Mouse (Mus musculus) heart, postnatal 0 days (tissue): ENCODE results near the gene Ptprc. TPM values are rescaled to one million over a fixed set of nuclear protein-coding genes. Genes with fewer than 3 reads are reported as not detected.

Experiments
- ATAC-seq: fragments of 200-750 bp; cut with Nextera tagmentation; 2 replicates; pipeline ENCODE4 v1.8.0; 2017; ENCODE audit warnings: low read depth, moderate number of reproducible peaks, moderate library complexity; ENCODE audit not compliant: insufficient read depth
- DNase-seq: peaks from one replicate; pipeline ENCODE4 v3.0.0-alpha.2; 2016; ENCODE audit warnings: low spot score
- H3K27ac ChIP-seq: fragments of 300-500 bp; sonication (generic); 2 replicates; pipeline ENCODE4 v1.5.1; 2014; ENCODE audit warnings: low read depth, mild to moderate bottlenecking
- H3K27me3 ChIP-seq: fragments of 300-500 bp; sonication (generic); 2 replicates; pipeline ENCODE4 v1.6.1; 2014; ENCODE audit warnings: low read length, mixed read lengths; ENCODE audit not compliant: control insufficient read depth, insufficient read depth
- H3K36me3 ChIP-seq: fragments of 300-500 bp; sonication (generic); replicated peaks from 2 replicates; pipeline ENCODE4 v1.6.1; 2014; ENCODE audit warnings: low read length, mixed read lengths; ENCODE audit not compliant: control insufficient read depth, insufficient read depth
- H3K4me1 ChIP-seq: fragments of 300-500 bp; sonication (generic); 2 replicates; pipeline ENCODE4 v1.6.1; 2014; ENCODE audit warnings: antibody characterized with exemption; ENCODE audit not compliant: control insufficient read depth, insufficient read depth
- H3K4me2 ChIP-seq: fragments of 300-500 bp; sonication (generic); 2 replicates; pipeline ENCODE4 v1.6.1; 2014; ENCODE audit warnings: low read depth, mild to moderate bottlenecking, low read length, moderate library complexity
- H3K4me3 ChIP-seq: fragments of 300-500 bp; sonication (generic); 2 replicates; pipeline ENCODE4 v1.5.1; 2014; ENCODE audit warnings: low read depth, low read length
- H3K9ac ChIP-seq: fragments of 300-500 bp; sonication (generic); replicated peaks from 2 replicates; pipeline ENCODE4 v1.6.1; 2014; ENCODE audit warnings: low read depth, low read length, mixed read lengths
- H3K9me3 ChIP-seq: fragments of 300-500 bp; sonication (generic); replicated peaks from 2 replicates; pipeline ENCODE4 v1.6.1; 2016; ENCODE audit warnings: low read length; ENCODE audit not compliant: control insufficient read depth
- CTCF ChIP-seq: IDR thresholded peaks from 2 replicates; pipeline ENCODE4 v1.5.1; 2016; ENCODE audit warnings: antibody characterized with exemption, control low read depth, low read depth
- EP300 ChIP-seq: IDR thresholded peaks from 2 replicates; pipeline ENCODE4 v1.6.1; 2016; ENCODE audit warnings: antibody characterized with exemption, low read depth
- WGBS: fragments of 180-500 bp; shearing (Covaris S2); extraction: QIAGEN DNeasy Blood & Tissue Kit; methylation state at CpG from one replicate; pipeline ENCODE4 v1.1.7; 2014; 5-methylcytosine and 5-hydroxymethylcytosine counted together
- polyA plus RNA-seq: library from polyadenylated mRNA; unstranded; fragments of >200 nt; fragmentation: Nextera tagmentation; extraction: Ambion mirVana; gene quantifications from 2 replicates; pipeline ENCODE4 v1.2.1, GENCODE M21; 2015
- total RNA-seq: library from RNA; depleted of rRNA; stranded (reverse); fragments of >200 nt; gene quantifications from 2 replicates; pipeline ENCODE4 v1.2.3, GENCODE M21; 2014; ENCODE audit warnings: low replicate concordance

Ptprc gene
- total and polyA plus RNA-seq, 2 experiments from 2014 or later = 1.2 to 2.3 TPM

- no peaks in the 10 kb centered on the region for H3K9me3 ChIP-seq
- ATAC-seq (peak; percentile 58), DNase-seq (no peak)
- no peak overlapping the region; the same call in 1 of the 2 replicates for H3K4me2 ChIP-seq
- H3K27me3 ChIP-seq = no peaks in the 10 kb centered on the region
- WGBS = 46% methylated on average over 8 of the region's 8 CpGs
- no peak overlapping the region for H3K4me3 ChIP-seq
- H3K27ac ChIP-seq = peak overlapping the region; percentile 76
- no peaks in the 10 kb centered on the region for H3K36me3 ChIP-seq
- TF ChIP-seq CTCF = no peak
- no peak for TF ChIP-seq EP300
- no peaks in the 10 kb centered on the region for H3K4me1 ChIP-seq
- H3K9ac ChIP-seq = no peak overlapping the region
Observed at GRCm38 (mm10) chr1:138191689-138192508, 16.4 kb upstream of the Ptprc start.

GRCm38 (mm10) chr1:138188131-138188530, 12.6 kb upstream of the Ptprc start:
- H3K9me3 ChIP-seq = no peaks in the 10 kb centered on the region
- H3K4me1 ChIP-seq = no peaks in the 10 kb centered on the region
- no peak for TF ChIP-seq CTCF
- no peaks in the 10 kb centered on the region for H3K27me3 ChIP-seq
- DNase-seq = no peak
- 68% methylated on average over 4 of the region's 4 CpGs for WGBS
- no peaks in the 10 kb centered on the region for H3K36me3 ChIP-seq
- ATAC-seq = no peak
- H3K9ac ChIP-seq = no peak overlapping the region
- no peak overlapping the region for H3K27ac ChIP-seq
- no peak overlapping the region for H3K4me3 ChIP-seq
- H3K4me2 ChIP-seq = no peak overlapping the region

GRCm38 (mm10) chr1:138185904-138186303, 10.4 kb upstream of the Ptprc start:
- no peak for TF ChIP-seq CTCF
- TF ChIP-seq EP300 = no peak
- ATAC-seq (no peak), DNase-seq (no peak)
- Histone ChIP-seq H3K36me3 (no peaks in the 10 kb centered on the region), H3K27me3 (no peaks in the 10 kb centered on the region), H3K4me2 (no peak overlapping the region), H3K4me3 (no peak overlapping the region), H3K9me3 (peaks cover 3% of the 10 kb centered on the region; the same call in 1 of the 2 replicates), H3K9ac (no peak overlapping the region), H3K27ac (no peak overlapping the region), H3K4me1 (no peaks in the 10 kb centered on the region)
- WGBS = 64% methylated on average over 4 of the region's 4 CpGs

DNA sequence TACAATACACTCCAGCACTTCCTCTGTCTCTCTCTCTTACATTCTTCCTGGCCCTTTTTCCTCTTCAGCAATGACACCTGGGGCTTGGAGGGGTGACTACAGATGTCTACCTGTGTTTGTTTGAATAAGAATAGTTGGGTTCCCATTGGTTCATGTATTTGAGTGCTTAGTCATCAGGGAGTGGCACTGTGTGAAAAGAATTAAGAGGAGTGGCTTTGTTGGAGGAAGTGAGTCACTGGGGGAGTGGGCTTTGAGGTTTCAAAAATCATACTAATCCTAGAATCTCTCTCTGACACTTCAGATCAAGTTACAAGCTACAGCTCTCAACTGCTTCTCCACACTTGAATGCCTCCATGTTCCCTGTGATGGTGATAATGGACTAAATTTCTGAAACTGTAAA, 4.6 kb upstream of the Ptprc start:
- no peak overlapping the region for H3K27ac ChIP-seq
- DNase-seq (no peak), ATAC-seq (no peak)
- peaks cover 3% of the 10 kb centered on the region; the same call in 1 of the 2 replicates for H3K9me3 ChIP-seq
- H3K9ac ChIP-seq = no peak overlapping the region
- no peaks in the 10 kb centered on the region for H3K4me1 ChIP-seq
- H3K27me3 ChIP-seq = no peaks in the 10 kb centered on the region
- no peak overlapping the region for H3K4me2 ChIP-seq
- H3K36me3 ChIP-seq = no peaks in the 10 kb centered on the region
- H3K4me3 ChIP-seq = no peak overlapping the region
- TF ChIP-seq CTCF = no peak
- TF ChIP-seq EP300 = no peak

DNA sequence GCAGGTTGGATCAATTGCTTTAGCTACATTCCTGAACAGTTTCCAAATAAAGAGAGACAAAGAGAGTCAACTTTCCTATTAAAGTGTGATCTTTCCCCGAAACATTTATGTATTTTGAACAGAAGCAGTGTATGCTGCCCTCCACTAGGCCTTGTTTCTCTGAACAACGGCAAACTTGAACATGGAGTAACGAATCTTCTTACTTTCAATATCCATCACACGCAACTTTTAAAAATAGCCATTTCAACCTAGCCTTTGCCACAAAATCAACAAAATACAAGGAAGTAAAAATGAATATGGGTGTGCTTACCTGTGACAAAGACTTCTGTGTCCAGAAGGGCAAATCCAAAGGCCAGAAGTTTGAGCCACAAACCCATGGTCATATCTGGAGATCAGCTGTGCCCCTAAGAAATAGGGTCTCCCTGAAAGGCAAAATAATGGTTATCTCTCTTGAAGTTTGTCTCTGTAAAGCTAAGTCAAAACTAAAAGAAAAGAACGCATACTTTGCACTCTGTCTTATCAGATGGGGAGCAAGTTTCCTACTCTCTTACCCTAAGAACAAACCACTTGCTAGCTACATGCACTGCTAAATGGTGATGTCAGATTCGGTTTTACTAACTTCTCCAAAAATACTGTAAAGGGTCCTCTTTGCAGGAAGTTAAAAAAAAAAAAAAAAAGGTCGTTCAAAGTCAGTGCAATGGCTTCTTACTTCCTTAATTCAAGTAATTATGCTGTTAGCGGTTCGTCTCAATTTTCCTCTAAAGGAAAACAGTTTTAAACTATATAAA, 609 bp downstream of the Ptprc start:
- ATAC-seq (no peak), DNase-seq (no peak)
- no peak overlapping the region for H3K4me2 ChIP-seq
- H3K4me1 ChIP-seq = no peaks in the 10 kb centered on the region
- 73% methylated on average over 9 of the region's 9 CpGs for WGBS
- H3K9ac ChIP-seq = no peak overlapping the region; the same call in 1 of the 2 replicates
- peak overlapping the region; percentile 20; the same call in 1 of the 2 replicates for H3K27ac ChIP-seq
- no peaks in the 10 kb centered on the region for H3K27me3 ChIP-seq
- no peaks in the 10 kb centered on the region for H3K9me3 ChIP-seq
- H3K36me3 ChIP-seq = no peaks in the 10 kb centered on the region
- no peak for TF ChIP-seq CTCF
- no peak for TF ChIP-seq EP300
- H3K4me3 ChIP-seq = peak overlapping the region; percentile 29; the same call in 1 of the 2 replicates
